Comparison of ENCODE assay signal across 9 mouse cellular contexts in the genomic region with DNA sequence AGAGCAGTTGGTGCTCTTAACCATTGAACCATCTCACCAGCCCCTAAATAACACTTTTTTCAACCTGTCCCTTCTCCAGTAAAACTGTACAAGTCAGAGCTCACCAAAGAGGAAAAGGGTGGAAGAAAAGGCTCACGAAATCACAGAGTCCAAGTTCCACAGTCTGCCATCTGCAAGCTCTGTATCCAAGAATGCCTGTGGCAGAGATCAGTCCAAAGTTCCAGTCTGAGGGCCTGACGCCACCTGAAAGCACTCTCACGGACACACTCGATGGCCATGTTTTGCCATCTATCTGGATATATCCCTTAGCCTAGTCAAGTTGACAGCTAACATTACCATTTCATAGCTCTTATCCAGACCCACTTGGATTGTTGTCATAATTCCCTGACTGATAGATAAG.
"Had no signal": no experiment of that assay in that cellular context is flagged by ENCODE, and none has a peak within 500 bp of the region (broad histone marks: within the 10 kb centered on the region; RNA-seq: fewer than 3 reads in every experiment).

No protein-coding gene starts in this region.

- H3K27ac ChIP-seq: liver, embryonic 13.5 days; stomach, postnatal 0 days had no signal

- H3K36me3 ChIP-seq: liver, embryonic 13.5 days had no signal

- H3K27me3 ChIP-seq: liver, embryonic 13.5 days had no signal

- DNase-seq: liver, embryonic 13.5 days; lung, adult 2 months; lung, postnatal 14 days; lung, postnatal 4 days; midbrain, embryonic 14.5 days; thymus, postnatal 25 days had no signal

- H3K4me3 ChIP-seq: liver, embryonic 13.5 days had no signal

- H3K4me2 ChIP-seq: liver, embryonic 13.5 days; midbrain, embryonic 11.5 days had no signal

- H3K4me1 ChIP-seq: liver, embryonic 13.5 days had no signal

- H3K9ac ChIP-seq: liver, embryonic 13.5 days had no signal

- H3K9me3 ChIP-seq: liver, embryonic 13.5 days had no signal

- ATAC-seq: intestine, postnatal 0 days had no signal
